In genomic region chr16:30940699-30941098, GRCm38 (mm10) we compare ENCODE assay signal across 11 mouse cellular contexts.
DNase-seq lines count a peak whose midpoint lies in the region; TF ChIP-seq lines count a peak whose summit lies in the region.
"Had no signal": no experiment of that assay in that cellular context is flagged by ENCODE, and none has a peak within 500 bp of the region (broad histone marks: within the 10 kb centered on the region; RNA-seq: fewer than 3 reads in every experiment).

No protein-coding gene starts in this region.

- H3K9me3 ChIP-seq in E14TG2a.4 (ENCODE audit: low read length) = no peaks in the 10 kb centered on the region; the same call in 1 of the 2 replicates
- H3K9me3 ChIP-seq: forebrain, embryonic 12.5 days; midbrain, embryonic 15.5 days had no signal

- peak; percentile 68 for TF ChIP-seq CTCF in layer of hippocampus, adult 2 months (conservative IDR thresholded peaks at IDR 0.05)
- TF ChIP-seq CTCF in E14TG2a.4 (conservative IDR thresholded peaks at IDR 0.05; ENCODE audit: low read length) = peak; percentile 58

- H3K27ac ChIP-seq in layer of hippocampus, adult 2 months = no peak overlapping the region
- H3K27ac ChIP-seq: forebrain, embryonic 12.5 days; midbrain, embryonic 15.5 days had no signal

- peaks cover 74% of the 10 kb centered on the region for H3K4me1 ChIP-seq in E14TG2a.4 (replicated peaks; ENCODE audit: low read depth, low read length)

- no peak overlapping the region for H3K4me3 ChIP-seq in layer of hippocampus, adult 2 months
- H3K4me3 ChIP-seq in E14TG2a.4 (replicated peaks; ENCODE audit: low read length) = no peak overlapping the region
- H3K4me3 ChIP-seq: forebrain, embryonic 12.5 days; midbrain, embryonic 15.5 days had no signal

- H3K27me3 ChIP-seq in E14TG2a.4 (ENCODE audit: insufficient read depth, low read length) = no peaks in the 10 kb centered on the region
- H3K27me3 ChIP-seq: forebrain, embryonic 12.5 days; midbrain, embryonic 15.5 days had no signal

- DNase-seq in layer of hippocampus, adult 2 months (ENCODE audit: low spot score in 2 of 2) = no peak
- no peak for DNase-seq in layer of hippocampus, adult 18-20 months (ENCODE audit: low spot score in 2 of 2)
- peak; percentile 50 for DNase-seq in 416B (ENCODE audit: low read depth)
- peak; percentile 56 for DNase-seq in embryo, embryonic 11 days
- no peak for DNase-seq in cerebellum, adult 11 months
- DNase-seq in natural killer cell, adult 2 months (ENCODE audit: low spot score in 2 of 2) = no peak
- DNase-seq: cerebellum, postnatal 14 days; left cerebral cortex, postnatal 4 days had no signal

- peaks cover 3% of the 10 kb centered on the region for H3K36me3 ChIP-seq in E14TG2a.4 (ENCODE audit: insufficient read depth, low read length)
- H3K36me3 ChIP-seq: forebrain, embryonic 12.5 days; midbrain, embryonic 15.5 days had no signal

Comparison
In these comparisons a context has a peak if more than half of its experiments do, and no peak if none do; other contexts are left out.
1. DNase-seq: peak in 416B (single experiment) and embryo, embryonic 11 days (single experiment); none in layer of hippocampus, adult 2 months (0 of 2), layer of hippocampus, adult 18-20 months (0 of 2), cerebellum, adult 11 months (single experiment) and natural killer cell, adult 2 months (0 of 2).